Mouse (Mus musculus): ENCODE measurements at regions not wholly inside any gene's neighbourhood (a gene's known extent, or its start where the extent isn't known, plus 50 kb on each side); places are given as distances from the start of the nearest gene placed in this dataset.

DNA sequence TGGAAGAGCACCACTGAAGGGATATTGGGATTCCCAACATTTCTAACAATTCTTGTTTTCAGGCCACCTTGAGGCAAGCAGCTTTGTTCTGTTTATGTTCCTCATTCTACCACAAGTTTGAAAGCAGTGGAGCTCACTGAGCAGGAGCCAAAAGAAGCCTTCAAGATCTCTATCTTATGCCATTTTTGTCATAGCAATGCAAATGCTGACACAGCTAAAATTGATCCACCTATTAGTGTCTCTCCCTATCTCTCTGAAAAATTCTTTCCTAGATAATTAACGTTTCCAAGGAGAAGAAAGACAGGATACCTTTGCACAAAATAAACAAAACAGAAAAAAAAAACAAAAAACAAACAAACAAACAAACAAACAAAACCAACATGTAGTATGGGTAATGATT, 375.2 kb downstream of the Fam84a start:
- TF ChIP-seq EP300 (IDR thresholded peaks at IDR 0.05; ENCODE audit: insufficient read depth, low read depth, low read length) (no peak), CTCF (IDR thresholded peaks at IDR 0.05) (no peak)

Measured in heart, adult 2 months (tissue).